Mouse (Mus musculus) midbrain, embryonic 13.5 days (tissue): ENCODE results near the gene Nisch. TPM values are rescaled to one million over a fixed set of nuclear protein-coding genes. Genes with fewer than 3 reads are reported as not detected.

Experiments
- ATAC-seq: fragments of 200-750 bp; cut with Nextera tagmentation; 2 replicates; pipeline ENCODE4 v1.8.0; 2017; ENCODE audit warnings: mild to moderate bottlenecking, moderate TSS enrichment, moderate library complexity
- H3K27ac ChIP-seq: fragments of 300-500 bp; sonication (generic); 2 replicates; pipeline ENCODE4 v1.5.1; 2015; ENCODE audit warnings: inconsistent platforms, mild to moderate bottlenecking, moderate library complexity
- H3K27me3 ChIP-seq: fragments of 300-500 bp; sonication (generic); 2 replicates; pipeline ENCODE4 v1.6.1; 2015; ENCODE audit warnings: mild to moderate bottlenecking, inconsistent platforms
- H3K36me3 ChIP-seq: fragments of 300-500 bp; sonication (generic); 2 replicates; pipeline ENCODE4 v1.6.1; 2015; ENCODE audit warnings: mild to moderate bottlenecking, inconsistent platforms
- H3K4me1 ChIP-seq: fragments of 300-500 bp; sonication (generic); replicated peaks from 2 replicates; pipeline ENCODE4 v1.6.1; 2015; ENCODE audit warnings: inconsistent platforms
- H3K4me2 ChIP-seq: fragments of 300-500 bp; sonication (generic); replicated peaks from 2 replicates; pipeline ENCODE4 v1.6.1; 2015; ENCODE audit warnings: moderate library complexity, mild to moderate bottlenecking, inconsistent platforms
- H3K4me3 ChIP-seq: fragments of 300-500 bp; sonication (generic); replicated peaks from 2 replicates; pipeline ENCODE4 v1.5.1; 2015; ENCODE audit warnings: mild to moderate bottlenecking, inconsistent platforms
- H3K9ac ChIP-seq: fragments of 300-500 bp; sonication (generic); replicated peaks from 2 replicates; pipeline ENCODE4 v1.6.1; 2015; ENCODE audit warnings: mild to moderate bottlenecking, inconsistent platforms
- H3K9me3 ChIP-seq: fragments of 300-500 bp; sonication (generic); 2 replicates; pipeline ENCODE4 v1.6.1; 2016; ENCODE audit warnings: mild to moderate bottlenecking, inconsistent platforms
- WGBS: fragments of 180-500 bp; shearing (Covaris S2); methylation state at CpG from one replicate; pipeline ENCODE4 v1.1.7; 2015; 5-methylcytosine and 5-hydroxymethylcytosine counted together
- polyA plus RNA-seq: library from polyadenylated mRNA; unstranded; fragments of >200 nt; fragmentation: Nextera tagmentation; extraction: Ambion mirVana; gene quantifications from 2 replicates; pipeline ENCODE4 v1.2.1, GENCODE M21; 2015

The Nisch gene
- polyA plus RNA-seq, 1 experiment from 2014 or later = 385 TPM

GRCm38 (mm10) chr14:31214684-31215083, 2.1 kb downstream of the Nisch start:
- Histone ChIP-seq H3K27ac (no peak overlapping the region), H3K36me3 (no peaks in the 10 kb centered on the region), H3K4me2 (no peak overlapping the region), H3K4me1 (peaks cover 17% of the 10 kb centered on the region), H3K9ac (no peak overlapping the region), H3K4me3 (no peak overlapping the region), H3K27me3 (no peaks in the 10 kb centered on the region), H3K9me3 (no peaks in the 10 kb centered on the region)
- 79% methylated on average over 3 of the region's 3 CpGs for WGBS
- no peak for ATAC-seq

- 68% methylated on average over 8 of the region's 8 CpGs for WGBS
- Histone ChIP-seq H3K36me3 (no peaks in the 10 kb centered on the region), H3K27ac (no peak overlapping the region), H3K4me1 (peaks cover 17% of the 10 kb centered on the region), H3K9ac (no peak overlapping the region), H3K9me3 (no peaks in the 10 kb centered on the region), H3K4me3 (no peak overlapping the region), H3K4me2 (no peak overlapping the region), H3K27me3 (no peaks in the 10 kb centered on the region)
- no peak for ATAC-seq
These were observed 2.9 kb downstream of the Nisch start for GRCm38 (mm10) chr14:31213868-31214267.

DNA sequence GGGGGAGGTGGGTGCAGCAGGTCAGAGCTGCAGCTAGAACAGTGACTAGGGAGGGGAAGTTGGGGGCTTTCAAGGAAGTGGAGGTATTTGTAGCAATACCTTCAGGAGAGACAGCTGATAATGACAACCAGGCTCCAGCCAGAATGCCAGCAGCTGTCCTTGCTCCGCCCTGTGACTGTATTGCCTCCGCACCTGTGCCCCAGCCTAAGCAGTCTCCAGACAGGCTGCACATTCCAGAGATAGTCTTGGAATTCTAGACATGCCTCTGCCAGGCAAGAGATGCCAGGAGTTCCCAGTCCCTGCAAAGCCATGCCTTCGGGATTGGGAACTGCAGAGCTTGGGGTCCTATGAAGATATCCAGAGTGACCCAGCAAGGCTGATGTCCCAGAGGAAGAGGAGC, 4.2 kb downstream of the Nisch start:
- no peaks in the 10 kb centered on the region for H3K27me3 ChIP-seq
- WGBS = 93% methylated on average over 3 of the region's 3 CpGs
- no peaks in the 10 kb centered on the region for H3K36me3 ChIP-seq
- H3K4me1 ChIP-seq = peaks cover 12% of the 10 kb centered on the region
- H3K27ac ChIP-seq = no peak overlapping the region
- H3K9ac ChIP-seq = no peak overlapping the region
- ATAC-seq = no peak
- H3K4me3 ChIP-seq = no peak overlapping the region
- H3K9me3 ChIP-seq = no peaks in the 10 kb centered on the region
- H3K4me2 ChIP-seq = no peak overlapping the region

- Histone ChIP-seq H3K9ac (no peak overlapping the region), H3K9me3 (no peaks in the 10 kb centered on the region), H3K4me1 (peaks cover 15% of the 10 kb centered on the region; the same call in 1 of the 2 replicates), H3K36me3 (no peaks in the 10 kb centered on the region), H3K4me3 (no peak overlapping the region), H3K27ac (no peak overlapping the region), H3K27me3 (no peaks in the 10 kb centered on the region), H3K4me2 (no peak overlapping the region)
- 94% methylated on average over 6 of the region's 6 CpGs for WGBS
- ATAC-seq = no peak
These were observed 4.9 kb downstream of the Nisch start for GRCm38 (mm10) chr14:31211854-31212253.

DNA sequence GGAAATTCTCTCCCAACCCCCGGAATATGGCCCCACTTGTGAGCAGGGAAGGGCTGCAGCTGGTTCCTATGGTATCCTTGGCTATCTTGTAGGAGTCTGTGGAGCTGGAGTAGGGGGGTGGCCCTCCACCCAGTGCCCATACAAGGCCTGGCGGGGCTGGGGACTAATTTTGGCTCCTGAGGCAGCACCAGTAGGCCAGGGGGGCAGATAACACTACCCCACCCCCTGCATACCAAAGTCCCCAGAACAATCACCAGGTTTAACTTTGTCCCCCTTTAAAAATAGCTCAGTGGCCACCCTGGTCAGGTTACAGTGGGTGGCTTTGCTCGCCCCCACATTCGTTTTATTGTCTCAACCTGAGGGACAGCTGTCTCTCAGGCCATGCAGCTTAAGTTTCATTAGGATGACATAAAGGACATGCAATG, 7.6 kb downstream of the Nisch start:
- no peaks in the 10 kb centered on the region for H3K9me3 ChIP-seq
- H3K4me3 ChIP-seq = no peak overlapping the region
- H3K4me1 ChIP-seq = peaks cover 23% of the 10 kb centered on the region
- H3K9ac ChIP-seq = no peak overlapping the region
- H3K27me3 ChIP-seq = no peaks in the 10 kb centered on the region
- ATAC-seq = no peak
- H3K4me2 ChIP-seq = no peak overlapping the region
- WGBS = 90% methylated on average over 4 of the region's 4 CpGs
- H3K27ac ChIP-seq = no peak overlapping the region
- H3K36me3 ChIP-seq = peaks cover 4% of the 10 kb centered on the region

DNA sequence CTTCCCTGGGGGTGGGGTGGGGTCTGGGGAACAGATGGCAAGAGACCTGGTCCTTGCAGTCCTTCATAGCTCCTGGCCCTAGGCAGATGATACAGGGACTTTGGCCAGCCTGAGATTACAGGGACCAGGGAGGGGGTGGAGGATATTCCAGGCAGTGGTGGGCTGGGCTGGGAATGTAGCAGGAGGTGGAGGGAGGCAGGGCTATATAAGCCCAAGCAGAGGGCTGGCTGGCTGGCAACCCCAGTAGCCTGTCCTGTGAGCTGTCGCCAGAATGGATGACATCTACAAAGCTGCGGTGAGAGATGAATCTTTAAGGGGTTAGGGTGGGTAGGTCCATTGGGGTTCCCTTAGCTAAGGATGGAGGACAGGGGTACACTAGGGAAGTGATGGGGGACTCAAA, 8.7 kb downstream of the Nisch start, which contains the start of gene Tnnc1:
TSS of gene Tnnc1 (plus strand) at position 229 of the 400 bp plus-strand sequence.
- H3K27me3 ChIP-seq = no peaks in the 10 kb centered on the region
- 88% methylated on average over 2 of the region's 2 CpGs for WGBS
- H3K36me3 ChIP-seq = peaks cover 14% of the 10 kb centered on the region

GRCm38 (mm10) chr14:31207070-31207830, 9.5 kb downstream of the Nisch start:
- Histone ChIP-seq H3K27me3 (no peaks in the 10 kb centered on the region), H3K36me3 (peaks cover 23% of the 10 kb centered on the region), H3K27ac (peak overlapping the region; percentile 90), H3K4me1 (peaks cover 27% of the 10 kb centered on the region), H3K9me3 (no peaks in the 10 kb centered on the region), H3K4me3 (peak overlapping the region; percentile 80), H3K4me2 (peak overlapping the region; percentile 99), H3K9ac (peak overlapping the region; percentile 92)
- 80% methylated on average over 13 of the region's 13 CpGs for WGBS
- ATAC-seq = peak; percentile 49

More for the DNA sequence above, 8.7 kb downstream of the Nisch start, which contains the start of gene Tnnc1:
- no peak for ATAC-seq
- peak within 1 kb of the TSS; percentile 80 for H3K4me3 ChIP-seq
- H3K27ac ChIP-seq = peak within 1 kb of the TSS; percentile 90
- H3K9ac ChIP-seq = peak within 1 kb of the TSS; percentile 92
- H3K4me1 ChIP-seq = peaks cover 27% of the 10 kb centered on the region
- peak within 1 kb of the TSS; percentile 99 for H3K4me2 ChIP-seq
- H3K9me3 ChIP-seq = no peaks in the 10 kb centered on the region

DNA sequence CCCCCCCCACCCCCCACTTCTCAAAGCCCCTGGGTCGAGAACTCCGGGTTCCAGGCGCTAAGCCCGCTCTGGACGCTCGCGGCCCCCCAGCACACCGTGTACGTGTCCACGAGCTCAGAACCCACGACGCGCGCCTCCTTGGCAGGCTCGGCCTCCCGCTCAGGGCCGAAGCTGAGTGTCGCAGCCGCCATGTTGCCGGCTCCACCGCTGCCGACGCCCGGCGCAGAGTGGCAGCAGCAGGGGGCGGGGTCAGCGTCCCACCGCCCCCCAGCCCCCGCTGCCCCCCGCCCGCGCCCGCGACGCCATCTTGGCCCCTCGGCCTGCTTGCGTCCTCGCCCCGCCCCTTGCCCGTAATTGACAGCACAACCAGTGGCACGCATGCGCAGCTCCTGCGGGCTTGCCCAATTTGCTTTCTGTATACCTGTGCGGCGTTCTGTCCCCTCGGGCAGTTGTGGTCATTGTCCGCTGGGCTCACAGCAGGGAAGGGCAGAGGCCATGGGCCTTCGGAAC, 10.2 kb downstream of the Nisch start:
- WGBS = under 1% methylated on average over 48 of the region's 48 CpGs
- Histone ChIP-seq H3K4me1 (peaks cover 27% of the 10 kb centered on the region), H3K27me3 (no peaks in the 10 kb centered on the region), H3K4me2 (peak overlapping the region; percentile 99), H3K27ac (peak overlapping the region; percentile 90), H3K4me3 (peak overlapping the region; percentile 80), H3K9ac (peak overlapping the region; percentile 92), H3K9me3 (no peaks in the 10 kb centered on the region), H3K36me3 (peaks cover 30% of the 10 kb centered on the region)
- ATAC-seq = peak; percentile 76

GRCm38 (mm10) chr14:31205562-31206467, 10.9 kb downstream of the Nisch start:
- ATAC-seq = peak; percentile 74
- WGBS = 1% methylated on average over 39 of the region's 39 CpGs
- Histone ChIP-seq H3K27me3 (no peaks in the 10 kb centered on the region), H3K4me1 (peaks cover 27% of the 10 kb centered on the region), H3K4me3 (peak overlapping the region; percentile 80), H3K36me3 (peaks cover 36% of the 10 kb centered on the region), H3K27ac (peak overlapping the region; percentile 90), H3K9me3 (no peaks in the 10 kb centered on the region), H3K9ac (peak overlapping the region; percentile 92), H3K4me2 (peak overlapping the region; percentile 99)

DNA sequence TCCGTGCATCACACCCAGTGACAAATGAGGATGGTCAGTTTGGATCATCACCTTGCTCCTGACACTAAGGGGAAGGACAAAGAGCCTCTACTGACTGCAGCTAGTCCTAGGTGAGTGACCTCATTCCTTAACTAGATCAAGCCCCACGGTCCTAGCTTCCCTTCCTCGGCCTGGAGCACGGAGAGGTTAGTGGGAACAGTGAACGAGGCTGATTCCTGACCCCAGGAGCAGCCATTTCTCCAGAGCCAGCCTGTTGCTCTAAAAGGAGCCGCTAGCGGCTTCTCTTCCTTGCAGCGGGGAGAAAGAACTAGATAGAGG, 11.5 kb downstream of the Nisch start:
- no peaks in the 10 kb centered on the region for H3K27me3 ChIP-seq
- H3K27ac ChIP-seq = peak overlapping the region; percentile 90
- 17% methylated on average over 8 of the region's 8 CpGs for WGBS
- peaks cover 27% of the 10 kb centered on the region for H3K4me1 ChIP-seq
- H3K36me3 ChIP-seq = peaks cover 42% of the 10 kb centered on the region
- peak overlapping the region; percentile 99 for H3K4me2 ChIP-seq
- peak; percentile 22 for ATAC-seq
- H3K9me3 ChIP-seq = no peaks in the 10 kb centered on the region
- peak overlapping the region; percentile 80 for H3K4me3 ChIP-seq
- H3K9ac ChIP-seq = peak overlapping the region; percentile 92

GRCm38 (mm10) chr14:31204844-31205243, 11.9 kb downstream of the Nisch start:
- peak overlapping the region; percentile 90 for H3K27ac ChIP-seq
- peak overlapping the region; percentile 92 for H3K9ac ChIP-seq
- peak overlapping the region; percentile 99 for H3K4me2 ChIP-seq
- peaks cover 46% of the 10 kb centered on the region for H3K36me3 ChIP-seq
- no peaks in the 10 kb centered on the region for H3K27me3 ChIP-seq
- WGBS = 82% methylated on average over 4 of the region's 4 CpGs
- peak overlapping the region; percentile 80 for H3K4me3 ChIP-seq
- H3K9me3 ChIP-seq = no peaks in the 10 kb centered on the region
- H3K4me1 ChIP-seq = peaks cover 27% of the 10 kb centered on the region
- ATAC-seq = no peak

GRCm38 (mm10) chr14:31200038-31200437, 16.7 kb downstream of the Nisch start:
- H3K27me3 ChIP-seq = no peaks in the 10 kb centered on the region
- peaks cover 30% of the 10 kb centered on the region for H3K4me1 ChIP-seq
- H3K9me3 ChIP-seq = no peaks in the 10 kb centered on the region
- ATAC-seq = no peak
- H3K27ac ChIP-seq = no peak overlapping the region
- H3K36me3 ChIP-seq = peaks cover 85% of the 10 kb centered on the region
- H3K4me2 ChIP-seq = no peak overlapping the region
- H3K4me3 ChIP-seq = no peak overlapping the region
- H3K9ac ChIP-seq = no peak overlapping the region
- 87% methylated on average over 3 of the region's 3 CpGs for WGBS
